Comparison of ENCODE assay signal across 13 mouse cellular contexts in the genomic region with DNA sequence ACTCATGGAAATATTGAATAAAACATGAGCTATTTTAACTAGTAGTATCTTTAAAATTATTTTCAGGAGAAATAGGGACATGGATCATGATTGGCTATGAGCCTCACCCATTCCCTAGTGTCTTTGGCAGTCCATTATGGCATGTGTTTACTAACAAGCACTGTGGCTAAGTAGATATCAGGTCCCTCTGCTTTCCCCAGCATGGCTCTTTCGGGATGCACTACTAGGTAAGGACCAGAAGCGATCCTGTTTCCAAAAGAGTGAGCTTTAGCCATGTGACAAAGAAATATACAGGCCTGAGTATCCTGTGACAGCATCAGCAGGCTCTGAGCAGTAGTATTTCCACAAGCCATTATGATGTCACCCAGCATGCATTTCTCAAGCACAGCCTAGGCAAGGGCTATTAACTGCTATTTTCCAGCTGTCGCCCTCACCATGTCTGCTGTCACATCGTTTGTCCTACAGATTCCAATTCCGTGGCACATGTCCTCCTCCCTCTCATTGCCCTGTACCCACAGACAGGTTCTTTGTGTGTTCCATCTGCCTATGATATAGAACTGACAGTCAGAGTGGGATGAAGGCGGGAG.
DNase-seq lines count a peak whose midpoint lies in the region; ATAC-seq and TF ChIP-seq lines count a peak whose summit lies in the region.
"Had no signal": no experiment of that assay in that cellular context is flagged by ENCODE, and none has a peak within 500 bp of the region (broad histone marks: within the 10 kb centered on the region; RNA-seq: fewer than 3 reads in every experiment).

No protein-coding gene starts in this region.

- no peak overlapping the region for H3K9ac ChIP-seq in heart, embryonic 11.5 days (ENCODE audit: low read depth, low read length)
- no peak overlapping the region for H3K9ac ChIP-seq in heart, embryonic 12.5 days
- H3K9ac ChIP-seq in lung, embryonic 15.5 days, result no peak overlapping the region
- no peak overlapping the region for H3K9ac ChIP-seq in forebrain, embryonic 16.5 days (replicated peaks; ENCODE audit: low read depth, low read length)
- H3K9ac ChIP-seq: heart, embryonic 15.5 days had no signal

- no peaks in the 10 kb centered on the region for H3K27me3 ChIP-seq in heart, embryonic 11.5 days (ENCODE audit: control insufficient read depth, insufficient read depth, low read length)
- H3K27me3 ChIP-seq in heart, embryonic 12.5 days (replicated peaks), result no peaks in the 10 kb centered on the region
- H3K27me3 ChIP-seq in lung, embryonic 15.5 days, result no peaks in the 10 kb centered on the region
- no peaks in the 10 kb centered on the region for H3K27me3 ChIP-seq in forebrain, embryonic 16.5 days (replicated peaks; ENCODE audit: control insufficient read depth, insufficient read depth, low read length)
- H3K27me3 ChIP-seq: heart, embryonic 15.5 days had no signal

- TF ChIP-seq CTCF in lung, adult 2 months (IDR thresholded peaks at IDR 0.05; ENCODE audit: insufficient read depth, low read length), result no peak

- H3K4me2 ChIP-seq in heart, embryonic 11.5 days, result no peak overlapping the region
- H3K4me2 ChIP-seq in heart, embryonic 12.5 days, result no peak overlapping the region
- H3K4me2 ChIP-seq in lung, embryonic 15.5 days, result no peak overlapping the region
- no peak overlapping the region for H3K4me2 ChIP-seq in forebrain, embryonic 16.5 days (ENCODE audit: low read length)
- H3K4me2 ChIP-seq: heart, embryonic 15.5 days had no signal

- H3K4me3 ChIP-seq in heart, embryonic 11.5 days (ENCODE audit: low read depth, low read length), result no peak overlapping the region
- no peak overlapping the region for H3K4me3 ChIP-seq in heart, embryonic 12.5 days
- no peak overlapping the region for H3K4me3 ChIP-seq in lung, embryonic 15.5 days
- no peak overlapping the region for H3K4me3 ChIP-seq in lung, adult 2 months (replicated peaks; ENCODE audit: extremely low read depth, low read depth, low read length)
- no peak overlapping the region for H3K4me3 ChIP-seq in forebrain, embryonic 16.5 days (replicated peaks; ENCODE audit: low read length)
- H3K4me3 ChIP-seq: erythroblast, embryonic 14.5 days; heart, embryonic 15.5 days had no signal

- H3K4me1 ChIP-seq in heart, embryonic 11.5 days (ENCODE audit: control insufficient read depth, insufficient read depth, low read length), result no peaks in the 10 kb centered on the region
- H3K4me1 ChIP-seq in heart, embryonic 12.5 days (replicated peaks), result peaks cover 12% of the 10 kb centered on the region
- no peaks in the 10 kb centered on the region for H3K4me1 ChIP-seq in lung, embryonic 15.5 days
- H3K4me1 ChIP-seq in lung, adult 2 months (ENCODE audit: control insufficient read depth, insufficient read depth, low read length), result no peaks in the 10 kb centered on the region
- peaks cover 2% of the 10 kb centered on the region for H3K4me1 ChIP-seq in forebrain, embryonic 16.5 days (replicated peaks; ENCODE audit: control insufficient read depth, insufficient read depth, low read length)

- DNase-seq in lung, adult 2 months, result no peak
- peak; percentile 28 for DNase-seq in retina, embryonic 14.5 days (ENCODE audit: low spot score)
- no peak for DNase-seq in left cerebral cortex, adult 18-20 months (ENCODE audit: low spot score in 2 of 2)
- DNase-seq: cerebellum, adult 18-20 months; kidney, postnatal 10 days; layer of hippocampus, adult 9-11 months had no signal

- WGBS in heart, embryonic 11.5 days (ENCODE audit: insufficient replicate concordance), result 65% methylated on average over 6 of the region's 6 CpGs
- WGBS in heart, embryonic 12.5 days, result 76% methylated on average over 6 of the region's 6 CpGs
- 48% methylated on average over 6 of the region's 6 CpGs for WGBS in lung, embryonic 15.5 days
- 53% methylated on average over 6 of the region's 6 CpGs for WGBS in lung, adult 2 months
- whole genome bisulfite sequencing in forebrain, embryonic 16.5 days, result 46% methylated on average over 6 of the region's 6 CpGs

- ATAC-seq in heart, embryonic 11.5 days (replicated peaks; ENCODE audit: insufficient number of reproducible peaks, low FRiP score, low TSS enrichment), result 0 out of 2 replicates have a peak, but pooled peaks have one; percentile 26
- no peak for ATAC-seq in heart, embryonic 12.5 days (ENCODE audit: insufficient number of reproducible peaks, low FRiP score)
- ATAC-seq in lung, embryonic 15.5 days (ENCODE audit: borderline replicate concordance, extremely low read depth, low FRiP score, low TSS enrichment), result peak; percentile 88; the same call in 1 of the 2 replicates
- ATAC-seq in forebrain, embryonic 16.5 days, result peak; percentile 76
- ATAC-seq: hindbrain, embryonic 16.5 days had no signal

- H3K27ac ChIP-seq in heart, embryonic 11.5 days (ENCODE audit: low read depth, low read length), result no peak overlapping the region
- H3K27ac ChIP-seq in heart, embryonic 12.5 days (ENCODE audit: poor library complexity, severe bottlenecking), result no peak overlapping the region
- H3K27ac ChIP-seq in lung, embryonic 15.5 days, result no peak overlapping the region
- H3K27ac ChIP-seq in forebrain, embryonic 16.5 days (ENCODE audit: low read length), result no peak overlapping the region
- H3K27ac ChIP-seq: heart, embryonic 15.5 days had no signal

- H3K9me3 ChIP-seq in heart, embryonic 11.5 days (replicated peaks; ENCODE audit: control insufficient read depth, low read length), result no peaks in the 10 kb centered on the region
- H3K9me3 ChIP-seq in heart, embryonic 12.5 days (replicated peaks), result no peaks in the 10 kb centered on the region
- no peaks in the 10 kb centered on the region for H3K9me3 ChIP-seq in lung, embryonic 15.5 days
- H3K9me3 ChIP-seq in forebrain, embryonic 16.5 days (ENCODE audit: control insufficient read depth, low read length), result no peaks in the 10 kb centered on the region
- H3K9me3 ChIP-seq: heart, embryonic 15.5 days had no signal

- no peak for TF ChIP-seq POLR2A in lung, adult 2 months (IDR thresholded peaks at IDR 0.05; ENCODE audit: borderline replicate concordance, extremely low read depth, low read depth, low read length)

- H3K36me3 ChIP-seq in heart, embryonic 11.5 days (ENCODE audit: control insufficient read depth, insufficient read depth, low read length), result no peaks in the 10 kb centered on the region
- no peaks in the 10 kb centered on the region for H3K36me3 ChIP-seq in heart, embryonic 12.5 days
- no peaks in the 10 kb centered on the region for H3K36me3 ChIP-seq in lung, embryonic 15.5 days
- no peaks in the 10 kb centered on the region for H3K36me3 ChIP-seq in forebrain, embryonic 16.5 days (ENCODE audit: control insufficient read depth, insufficient read depth)
- H3K36me3 ChIP-seq: heart, embryonic 15.5 days had no signal
